Mouse (Mus musculus) cerebellum, postnatal 4 days (tissue): ENCODE measurements around the gene Enpep.

Source experiments
- DNase-seq, 2 experiments: peaks; one replicate each; pipeline ENCODE4 v3.0.0; 2022; ENCODE audit warnings: low spot score in 2 of 2, mixed read lengths in 1 of 2

Enpep gene

DNA sequence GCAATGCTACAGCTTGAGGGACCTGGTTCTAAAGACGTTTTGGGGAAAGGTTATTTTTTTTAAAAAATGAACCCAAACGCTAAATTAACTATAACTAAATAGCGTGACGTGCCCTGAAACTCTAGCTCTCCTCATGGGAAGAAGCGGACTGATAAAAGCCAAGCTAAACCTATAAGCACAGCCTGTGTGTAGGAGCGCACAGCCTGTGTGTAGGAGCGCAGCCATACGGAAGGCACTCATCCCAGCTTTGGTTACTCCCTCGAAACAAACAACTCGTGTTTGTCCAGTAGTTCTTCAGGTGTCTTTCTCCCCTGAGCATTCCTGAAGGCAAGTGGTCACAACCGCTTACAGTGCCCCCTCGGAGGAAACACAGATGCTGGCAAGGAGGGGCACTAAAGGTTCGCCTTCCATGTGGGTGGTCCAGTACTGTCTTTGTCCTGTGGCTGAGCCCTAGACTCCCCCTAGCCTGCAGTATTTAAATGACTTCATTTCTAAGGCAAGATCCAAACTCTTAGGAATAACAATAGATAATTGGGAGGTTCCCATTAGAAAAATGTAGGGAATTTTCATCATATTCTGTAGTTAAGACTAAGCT is 93.8 kb downstream of the Enpep start:
- DNase-seq = no peak

DNA sequence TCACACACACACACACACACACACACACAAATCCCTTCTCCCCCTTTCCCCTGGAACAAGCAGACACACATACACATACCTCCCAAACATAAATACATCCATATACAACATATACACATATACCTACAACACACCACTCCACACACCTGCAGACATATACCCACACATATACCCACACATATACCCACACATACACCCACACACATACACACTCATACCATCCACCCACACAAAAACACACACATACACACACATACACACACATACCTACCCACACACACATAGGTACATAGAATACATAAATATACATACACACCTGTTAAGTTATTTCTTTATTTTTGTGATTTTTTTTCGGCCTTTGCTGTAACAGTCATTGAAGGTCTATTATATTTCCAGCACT is 94.5 kb downstream of the Enpep start:
- DNase-seq = no peak

DNA sequence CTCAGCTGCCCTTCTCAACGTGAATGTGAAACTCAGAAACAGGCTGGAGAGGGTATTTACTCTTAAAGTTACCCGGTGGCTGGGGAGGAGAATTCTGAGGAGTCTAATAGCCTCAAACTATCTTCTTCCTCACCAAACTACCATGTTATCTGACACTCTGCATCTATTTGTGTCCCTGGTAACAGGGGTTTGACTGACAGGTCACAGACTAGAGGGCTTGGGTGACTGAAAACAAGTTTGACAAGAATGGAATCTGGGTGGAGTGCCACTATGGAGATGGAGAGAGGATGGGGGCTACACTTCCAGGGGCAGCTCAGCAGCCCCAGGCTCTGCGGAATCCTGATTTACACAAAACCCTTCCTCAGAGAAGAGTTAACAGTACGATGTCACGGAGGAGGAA is 105.2 kb downstream of the Enpep start:
- DNase-seq = no peak

DNA sequence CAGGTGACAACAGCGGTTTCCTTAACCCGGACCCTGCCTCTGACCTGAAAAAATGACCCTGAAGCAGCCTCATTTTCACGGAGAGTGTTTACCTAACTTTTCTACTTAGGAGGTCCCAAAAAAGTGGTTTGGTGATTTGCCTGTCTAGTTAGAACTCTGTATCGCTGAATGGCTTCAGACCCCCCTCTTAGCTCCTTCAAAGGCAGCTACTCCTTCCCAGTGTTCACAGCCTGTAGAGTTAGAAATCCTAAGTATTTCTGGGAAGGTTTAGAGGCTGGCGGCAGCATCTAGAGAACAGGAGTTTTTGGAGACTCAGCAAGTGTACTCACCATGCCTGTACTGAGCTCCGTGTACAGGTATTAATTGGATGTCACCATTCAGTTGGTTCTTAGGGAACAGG is 105.8 kb downstream of the Enpep start:
- DNase-seq = no peak

DNA sequence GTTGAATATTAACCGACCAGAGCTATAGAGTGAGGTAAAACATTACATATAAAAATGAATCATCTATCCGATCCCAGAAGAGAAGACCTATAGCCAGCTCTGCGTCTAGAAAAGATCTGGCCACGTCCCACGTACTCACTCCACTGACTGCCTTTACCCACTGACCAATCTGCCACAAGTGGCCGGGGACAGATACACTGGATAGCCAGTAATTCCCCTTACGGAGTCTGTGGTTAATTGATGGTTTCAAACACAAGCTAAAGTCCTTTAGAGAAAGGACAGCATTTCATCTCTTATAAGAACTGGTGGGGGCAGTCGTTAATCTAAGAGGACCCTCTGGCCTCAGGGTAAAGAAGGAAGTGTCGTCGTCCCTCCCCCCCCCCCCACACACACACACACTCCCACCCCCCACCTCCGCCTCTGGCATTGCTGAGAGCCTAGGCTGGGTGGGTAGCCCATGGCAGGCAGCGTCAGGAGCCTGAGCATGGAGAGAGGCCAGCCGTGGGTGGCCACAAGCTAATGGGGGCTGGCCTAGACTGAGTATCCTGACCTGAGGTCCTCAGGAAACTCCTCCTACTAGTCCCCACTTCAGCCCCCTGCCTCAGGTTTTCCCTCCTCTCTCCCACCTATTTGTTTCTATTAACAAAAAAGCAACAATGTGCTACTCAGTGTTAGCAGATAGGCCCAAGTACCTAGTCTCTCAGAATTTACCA is 106.8 kb downstream of the Enpep start:
- DNase-seq = no peak

DNA sequence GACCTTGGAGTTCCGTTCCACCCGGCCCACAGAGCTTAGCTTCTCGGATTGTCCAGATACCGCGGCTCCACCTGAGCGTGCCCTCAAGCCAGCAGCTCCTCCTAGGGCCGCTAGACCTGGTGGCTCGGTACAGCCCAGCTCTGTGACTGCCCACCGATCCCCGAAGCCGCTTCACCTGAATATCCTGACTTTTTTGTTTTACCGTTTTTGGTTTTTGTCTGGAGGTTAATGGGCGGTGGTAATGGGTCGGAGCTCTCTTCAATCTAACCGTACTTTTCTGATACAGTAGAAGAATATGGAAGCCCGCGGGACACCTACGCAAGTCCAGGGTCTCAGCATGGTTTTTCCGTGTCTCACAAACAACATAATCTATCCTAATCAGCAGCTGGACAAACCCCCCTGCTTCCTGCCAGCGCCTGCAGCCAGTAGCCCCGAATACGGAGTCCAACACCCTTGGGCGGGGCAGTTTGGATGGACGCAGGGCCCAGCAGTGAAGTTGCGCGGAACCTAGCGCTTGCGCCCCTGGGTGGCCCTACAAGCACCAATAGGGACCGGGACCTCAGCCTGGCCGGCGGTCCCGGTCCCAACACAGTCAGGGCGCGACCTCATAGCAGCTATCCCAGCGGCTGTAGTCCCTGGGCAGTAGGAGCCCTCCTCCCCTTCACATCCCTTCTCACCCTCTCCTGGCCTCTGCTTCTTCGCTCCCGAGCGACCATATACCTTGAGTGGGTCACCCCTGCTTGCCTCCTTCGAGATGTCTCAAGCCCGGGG is 107.5 kb downstream of the Enpep start:
- DNase-seq = no peak

DNA sequence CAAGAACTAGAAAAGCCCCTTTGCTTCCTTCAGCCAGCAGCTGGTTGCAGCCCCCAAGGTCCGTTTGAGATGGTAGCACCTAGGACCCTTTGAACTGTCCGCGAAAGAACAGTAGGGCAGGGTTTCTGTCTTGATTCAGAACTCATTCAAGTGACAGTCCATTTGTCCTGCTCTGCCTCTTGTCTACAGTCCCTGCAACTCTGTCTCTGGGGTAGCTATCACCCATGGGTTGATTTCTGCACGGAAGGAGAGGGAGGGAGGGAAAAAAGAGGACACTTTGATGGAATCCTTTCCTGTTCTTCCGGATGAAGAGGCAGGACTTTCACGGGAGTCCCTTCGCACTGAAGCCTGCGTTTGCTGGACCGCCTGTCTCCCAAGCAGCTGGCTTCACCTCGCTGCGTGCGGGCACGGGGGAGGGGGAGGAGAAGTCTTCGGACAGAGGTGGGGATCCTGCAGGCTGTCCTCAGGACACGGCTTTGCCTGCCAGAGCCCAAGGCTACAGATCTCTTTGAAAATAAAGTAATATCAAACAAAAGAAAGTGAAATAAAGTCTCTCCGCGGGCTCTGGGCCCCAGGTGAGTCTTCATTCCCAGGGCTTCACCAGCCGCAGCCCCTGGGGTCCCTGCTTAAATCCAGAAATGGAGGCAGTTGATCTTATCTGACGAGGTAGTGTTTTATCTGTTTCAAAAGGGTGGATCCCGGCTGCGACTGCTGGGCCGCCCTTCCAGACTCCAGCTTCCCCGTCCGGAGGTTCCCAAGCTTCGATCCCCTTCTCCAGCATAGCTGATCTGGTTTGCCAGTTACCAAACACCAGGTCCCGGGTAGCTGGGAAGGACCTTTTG is 108.3 kb downstream of the Enpep start:
- no peak for DNase-seq

DNA sequence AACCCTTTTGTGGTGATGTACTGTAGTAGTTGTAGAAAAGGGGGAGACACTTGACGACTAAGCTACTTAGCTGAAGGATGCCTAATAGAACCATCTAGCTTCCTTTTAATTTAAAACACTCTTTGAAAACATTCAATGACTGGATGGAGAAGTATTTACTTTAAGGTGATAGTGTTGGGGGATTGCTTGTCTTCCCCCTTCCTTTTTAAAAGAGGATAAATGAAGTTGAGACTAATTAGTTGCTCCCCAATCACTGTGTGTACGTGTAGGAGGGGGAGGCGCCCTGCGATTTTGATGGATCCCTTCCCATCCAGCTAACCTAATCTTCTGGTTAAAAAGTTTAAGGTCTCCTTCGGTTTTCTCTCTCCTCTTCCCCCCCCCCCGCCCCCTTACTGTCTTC is 109.1 kb downstream of the Enpep start:
- no peak for DNase-seq

DNA sequence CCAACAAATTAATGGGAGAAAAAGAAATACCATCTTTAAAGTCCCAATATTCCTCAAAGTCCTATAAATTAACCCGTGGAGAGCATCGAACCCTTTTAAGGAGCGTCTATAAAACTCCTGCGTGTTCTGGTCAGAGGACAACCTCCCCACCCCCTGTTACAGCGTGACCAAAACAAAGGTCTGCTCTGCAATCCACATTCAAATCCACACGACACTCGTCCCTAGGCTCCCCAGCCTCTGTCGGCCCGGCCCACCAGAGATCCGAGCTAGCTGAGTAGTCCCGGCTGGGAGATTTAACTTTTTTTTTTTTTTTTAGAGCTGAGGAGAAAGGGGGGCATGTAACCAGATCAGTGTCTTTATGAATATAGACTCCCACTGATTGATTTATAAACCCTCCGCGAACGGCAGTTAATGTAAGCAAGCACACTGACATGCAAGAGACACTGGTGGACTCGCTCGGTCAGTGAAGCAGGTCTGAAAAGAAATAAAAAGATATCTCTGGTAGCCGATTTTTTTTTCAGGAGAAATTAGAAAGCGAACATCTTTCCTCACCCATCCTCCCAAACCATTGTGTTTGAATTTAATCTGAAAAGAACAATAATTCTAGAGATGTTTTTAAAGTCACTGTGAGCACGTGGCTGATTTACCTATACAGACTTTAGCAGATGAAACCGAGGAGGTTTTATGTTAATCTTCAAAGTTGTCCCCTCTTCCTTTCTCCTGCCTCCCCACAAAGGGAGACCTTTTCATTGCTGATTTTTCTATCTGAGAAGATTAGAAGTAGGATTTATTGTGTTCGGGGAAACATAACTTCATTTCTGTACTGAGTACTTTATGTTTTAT is 109.9 kb downstream of the Enpep start:
- DNase-seq = no peak

DNA sequence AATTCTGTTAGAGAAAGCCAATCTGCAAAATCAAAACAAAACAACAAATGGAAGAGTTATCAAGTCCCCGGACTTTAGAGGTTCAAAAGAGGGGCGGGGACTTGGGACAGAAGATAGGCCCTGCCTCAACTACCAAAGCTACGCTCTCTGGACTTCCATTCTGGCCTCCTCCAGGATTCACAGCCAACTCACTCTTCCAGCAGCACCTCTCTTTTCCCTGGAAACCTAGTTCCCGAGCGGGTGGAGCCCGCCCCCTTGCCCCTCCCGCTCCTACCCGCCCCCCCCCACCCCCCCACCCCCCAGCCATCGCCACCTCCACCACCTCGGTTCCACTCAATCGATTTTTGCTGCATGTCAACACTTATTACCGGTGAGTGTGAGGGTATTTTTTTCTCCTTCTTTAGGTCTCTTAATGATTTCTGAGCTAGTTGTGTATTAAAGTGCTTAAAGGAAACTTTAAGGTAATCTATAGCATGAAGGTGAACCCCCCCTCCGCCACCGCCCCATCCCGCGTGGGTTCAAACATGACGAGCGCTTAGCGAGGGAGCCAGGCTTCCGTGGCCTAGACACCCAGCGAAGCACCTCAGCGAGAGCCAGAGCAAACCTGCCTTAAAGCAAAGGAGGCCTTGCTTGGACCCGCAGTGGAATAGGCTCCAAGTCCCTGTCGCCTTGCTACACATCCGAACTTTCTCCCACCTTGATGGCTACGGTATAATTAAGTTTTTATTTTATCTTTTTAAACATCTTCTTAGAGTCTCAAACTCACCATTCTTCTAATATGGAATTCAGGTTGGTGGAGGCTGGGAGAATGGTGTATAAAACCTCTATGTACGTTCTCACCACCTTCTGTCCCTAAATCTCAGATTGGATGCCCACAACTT is 110.9 kb downstream of the Enpep start:
- DNase-seq = no peak

DNA sequence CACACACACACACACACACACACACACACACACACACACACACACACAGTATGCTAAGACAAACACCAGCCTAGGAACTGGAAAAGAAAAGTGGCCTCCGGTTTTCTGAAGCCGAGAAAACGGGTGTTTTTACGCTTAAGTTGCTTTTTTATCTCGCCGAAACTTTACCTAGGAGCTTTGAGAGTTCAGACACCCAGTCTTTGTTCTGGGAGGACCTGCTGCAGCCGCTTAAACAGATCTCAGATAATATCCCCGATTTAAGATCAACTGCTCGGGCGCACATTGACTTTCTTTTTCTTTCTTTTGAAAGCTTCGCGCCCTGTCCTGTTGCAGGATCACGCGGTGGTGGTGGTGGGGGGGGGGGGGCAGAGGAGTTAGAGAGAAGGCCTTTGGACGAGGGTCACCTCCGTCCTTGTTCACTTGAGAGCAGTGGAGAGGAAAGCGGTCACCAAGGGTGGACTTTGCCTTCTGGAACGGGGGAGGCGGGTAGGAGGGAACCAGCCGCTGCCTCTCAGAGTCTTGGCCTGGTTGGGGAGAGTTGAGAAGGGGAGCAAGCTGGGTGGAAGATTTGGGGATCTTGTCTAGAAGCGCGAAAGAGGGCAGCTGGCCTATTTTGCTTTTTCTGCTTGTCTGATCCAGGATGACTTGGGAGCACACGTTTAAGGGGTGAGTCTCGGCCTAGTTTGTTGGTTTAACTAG is 111.7 kb downstream of the Enpep start:
- no peak for DNase-seq

DNA sequence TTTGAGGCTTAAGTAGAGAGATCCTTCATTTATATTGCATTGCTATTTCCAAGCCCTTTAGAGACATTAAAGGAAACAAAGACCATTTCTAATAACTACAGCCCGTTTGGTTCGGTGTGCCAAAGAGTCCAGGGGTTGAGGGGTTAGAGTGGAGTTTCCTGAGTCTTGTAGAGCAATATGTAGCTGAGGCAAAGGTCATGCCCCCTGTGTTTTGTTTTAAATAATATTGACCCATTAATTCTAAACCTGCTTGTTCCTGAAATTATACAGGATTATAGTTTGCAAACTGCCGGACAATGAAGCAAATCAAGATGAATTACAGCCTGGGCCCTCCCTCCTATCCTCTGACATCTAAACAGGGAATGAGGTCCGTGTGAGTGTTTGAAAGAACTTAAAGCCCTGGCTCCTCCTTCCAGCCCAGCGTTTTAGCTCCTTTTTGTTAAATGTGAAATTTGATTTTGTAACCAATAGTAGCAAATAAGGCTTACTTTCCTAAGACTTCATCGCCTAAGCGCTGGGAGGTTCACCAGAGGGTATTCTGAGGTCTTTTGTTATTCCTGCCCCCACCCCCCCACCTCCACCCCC is 112.3 kb downstream of the Enpep start:
- no peak for DNase-seq
